Mouse (Mus musculus) CH12.LX (cell line): Measurements from ENCODE around the gene Krt24. TPM values are rescaled to one million over a fixed set of nuclear protein-coding genes. Genes with fewer than 3 reads are reported as not detected.
"Not testable (repeated sequence)": the region's sequence is repeated elsewhere in the genome, so short reads cannot be mapped to it uniquely, and the experiment has no call there.

Experiments used
- DNase-seq: peaks from one replicate; pipeline ENCODE4 v3.0.0-alpha.2; 2013; ENCODE audit errors: extremely low read depth
- H3K27ac ChIP-seq: 2 replicates; pipeline ENCODE4 v1.5.1; 2012; ENCODE audit warnings: low read depth, mild to moderate bottlenecking, control low read depth, moderate library complexity; ENCODE audit not compliant: insufficient read depth
- H3K27me3 ChIP-seq: replicated peaks from 2 replicates; pipeline ENCODE3; 2012; ENCODE audit warnings: inconsistent platforms
- H3K36me3 ChIP-seq, 2 experiments: replicated peaks in 1 of 2; 2 replicates each; pipeline versions ENCODE3 to v1.6.1; 2012; ENCODE audit warnings: inconsistent platforms in 1 of 2, low read length in 1 of 2, mild to moderate bottlenecking in 1 of 2, mixed read lengths in 1 of 2, moderate library complexity in 1 of 2; ENCODE audit not compliant: control insufficient read depth in 1 of 2, insufficient read depth in 1 of 2
- H3K4me1 ChIP-seq, 2 experiments: 2 replicates each; pipeline ENCODE4 v1.6.1; 2012; ENCODE audit warnings: inconsistent platforms in 1 of 2, moderate library complexity in 1 of 2; ENCODE audit not compliant: insufficient read depth in 2 of 2, control insufficient read depth in 1 of 2
- H3K4me2 ChIP-seq: 2 replicates; pipeline ENCODE4 v1.6.1; 2012; ENCODE audit warnings: low read depth, mild to moderate bottlenecking, control low read depth; ENCODE audit not compliant: poor library complexity, insufficient read depth, severe bottlenecking
- H3K4me3 ChIP-seq, 3 experiments: fragments of 150-350 bp in 1 of 3; sonication (generic) in 1 of 3; replicated peaks in 1 of 3; 2 replicates each; pipeline versions ENCODE3 to v1.5.1; 2011 to 2012; ENCODE audit warnings: low read depth in 2 of 3, low read length in 2 of 3, mild to moderate bottlenecking in 2 of 3, moderate library complexity in 2 of 3, control low read depth in 1 of 3, improper control_type of control experiment in 1 of 3, inconsistent platforms in 1 of 3, mixed read lengths in 1 of 3; ENCODE audit not compliant: poor library complexity in 1 of 3
- H3K79me2 ChIP-seq: replicated peaks from 2 replicates; pipeline ENCODE4 v1.6.1; 2012; ENCODE audit warnings: mild to moderate bottlenecking, moderate library complexity; ENCODE audit not compliant: control insufficient read depth, poor library complexity, insufficient read depth, severe bottlenecking; ENCODE audit errors: extremely low read depth
- H3K9ac ChIP-seq: 2 replicates; pipeline ENCODE4 v1.6.1; 2012; ENCODE audit warnings: low read depth, mild to moderate bottlenecking, control low read depth, moderate library complexity; ENCODE audit not compliant: insufficient read depth
- H3K9me3 ChIP-seq: replicated peaks from 2 replicates; pipeline ENCODE3; 2012; ENCODE audit warnings: low read length, inconsistent platforms, mixed read lengths
- BHLHE40 ChIP-seq: IDR thresholded peaks from 2 replicates; pipeline ENCODE4 v1.6.1; 2011; ENCODE audit warnings: mild to moderate bottlenecking, low read depth, low read length, improper control_type of control experiment
- CHD1 ChIP-seq: IDR thresholded peaks from 2 replicates; pipeline ENCODE4 v1.6.1; 2012; ENCODE audit warnings: low read depth, low read length, improper control_type of control experiment, inconsistent platforms
- CTCF ChIP-seq, 2 experiments: IDR thresholded peaks in 1 of 2; conservative IDR thresholded peaks in 1 of 2; 2 replicates each; pipeline ENCODE4 v1.5.1; 2011 to 2012; ENCODE audit warnings: low read depth in 2 of 2, low read length in 2 of 2, improper control_type of control experiment in 1 of 2, inconsistent platforms in 1 of 2, mild to moderate bottlenecking in 1 of 2, moderate library complexity in 1 of 2
- E2F4 ChIP-seq: IDR thresholded peaks from 2 replicates; pipeline ENCODE4 v1.6.1; 2011; ENCODE audit warnings: low read depth, low read length, improper control_type of control experiment; ENCODE audit not compliant: insufficient replicate concordance
- ELF1 ChIP-seq: IDR thresholded peaks from 2 replicates; pipeline ENCODE4 v1.6.1; 2014; ENCODE audit warnings: low read depth, mild to moderate bottlenecking, inconsistent platforms, low read length, improper control_type of control experiment
- EP300 ChIP-seq: IDR thresholded peaks from 2 replicates; pipeline ENCODE4 v1.6.1; 2011; ENCODE audit warnings: low read length, improper control_type of control experiment
- ETS1 ChIP-seq: conservative IDR thresholded peaks from 2 replicates; pipeline ENCODE4 v1.6.1; 2012; ENCODE audit warnings: low read depth, mild to moderate bottlenecking, inconsistent platforms, low read length, improper control_type of control experiment, moderate library complexity
- GABPA ChIP-seq: IDR thresholded peaks from 2 replicates; pipeline ENCODE4 v1.6.1; 2012; ENCODE audit warnings: low read depth, low read length, improper control_type of control experiment, inconsistent platforms; ENCODE audit not compliant: insufficient replicate concordance
- HCFC1 ChIP-seq: IDR thresholded peaks from 2 replicates; pipeline ENCODE4 v1.6.1; 2012; ENCODE audit warnings: low read depth, mild to moderate bottlenecking, inconsistent platforms, low read length, improper control_type of control experiment
- IRF4 ChIP-seq: IDR thresholded peaks from 2 replicates; pipeline ENCODE4 v1.6.1; 2014; ENCODE audit warnings: low read depth, mild to moderate bottlenecking, inconsistent platforms, low read length, improper control_type of control experiment
- JUN ChIP-seq: IDR thresholded peaks from 2 replicates; pipeline ENCODE4 v1.6.1; 2011; ENCODE audit warnings: low read depth, mild to moderate bottlenecking, low read length, improper control_type of control experiment, moderate library complexity; ENCODE audit not compliant: insufficient read depth
- JUND ChIP-seq: conservative IDR thresholded peaks from 2 replicates; pipeline ENCODE4 v1.6.1; 2011; ENCODE audit warnings: low read depth, low read length, improper control_type of control experiment
- MAX ChIP-seq: IDR thresholded peaks from 2 replicates; pipeline ENCODE4 v1.6.1; 2011; ENCODE audit warnings: low read length, improper control_type of control experiment
- MAZ ChIP-seq: IDR thresholded peaks from 2 replicates; pipeline ENCODE4 v1.6.1; 2012; ENCODE audit warnings: low read depth, mild to moderate bottlenecking, inconsistent platforms, low read length, improper control_type of control experiment, moderate library complexity
- MXI1 ChIP-seq: IDR thresholded peaks from 2 replicates; pipeline ENCODE4 v1.6.1; 2011; ENCODE audit warnings: mild to moderate bottlenecking, low read depth, low read length, improper control_type of control experiment
- MYC ChIP-seq: IDR thresholded peaks from 2 replicates; pipeline ENCODE4 v1.6.1; 2011; ENCODE audit warnings: low read depth, mild to moderate bottlenecking, improper control_type of control experiment, low read length
- NELFE ChIP-seq: IDR thresholded peaks from 2 replicates; pipeline ENCODE4 v1.6.1; 2011; ENCODE audit warnings: low read depth, low read length, improper control_type of control experiment
- NRF1 ChIP-seq: IDR thresholded peaks from 2 replicates; pipeline ENCODE4 v1.6.1; 2014; ENCODE audit warnings: low read depth, mild to moderate bottlenecking, inconsistent platforms, low read length, improper control_type of control experiment, moderate library complexity
- PAX5 ChIP-seq: IDR thresholded peaks from 2 replicates; pipeline ENCODE4 v1.6.1; 2012; ENCODE audit warnings: low read length, inconsistent platforms, mixed read lengths
- POLR2A ChIP-seq: IDR thresholded peaks from 2 replicates; pipeline ENCODE4 v1.6.1; 2011; ENCODE audit warnings: low read depth, mild to moderate bottlenecking, improper control_type of control experiment, low read length
- POLR2AphosphoS2 ChIP-seq: IDR thresholded peaks from 2 replicates; pipeline ENCODE4 v1.6.1; 2011; ENCODE audit warnings: low read depth, low read length, improper control_type of control experiment
- RAD21 ChIP-seq: IDR thresholded peaks from 2 replicates; pipeline ENCODE4 v1.6.1; 2011; ENCODE audit warnings: low read depth, mild to moderate bottlenecking, low read length, improper control_type of control experiment, moderate library complexity
- RCOR1 ChIP-seq: conservative IDR thresholded peaks from 2 replicates; pipeline ENCODE4 v1.6.1; 2012; ENCODE audit warnings: low read depth, mild to moderate bottlenecking, inconsistent platforms, low read length, improper control_type of control experiment
- SMC3 ChIP-seq: IDR thresholded peaks from 2 replicates; pipeline ENCODE4 v1.6.1; 2011; ENCODE audit warnings: low read depth, low read length, improper control_type of control experiment
- TBP ChIP-seq: conservative IDR thresholded peaks from 2 replicates; pipeline ENCODE4 v1.6.1; 2011; ENCODE audit warnings: low read depth, low read length, improper control_type of control experiment
- TCF12 ChIP-seq: IDR thresholded peaks from 2 replicates; pipeline ENCODE4 v1.6.1; 2014; ENCODE audit warnings: low read depth, mild to moderate bottlenecking, inconsistent platforms, low read length, improper control_type of control experiment
- UBTF ChIP-seq: IDR thresholded peaks from 2 replicates; pipeline ENCODE4 v1.6.1; 2012; ENCODE audit warnings: low read depth, mild to moderate bottlenecking, inconsistent platforms, low read length, improper control_type of control experiment, moderate library complexity
- ZC3H11A ChIP-seq: IDR thresholded peaks from 2 replicates; pipeline ENCODE4 v1.6.1; 2012; ENCODE audit warnings: low read depth, mild to moderate bottlenecking, inconsistent platforms, low read length, improper control_type of control experiment
- ZKSCAN1 ChIP-seq: IDR thresholded peaks from 2 replicates; pipeline ENCODE4 v1.6.1; 2012; ENCODE audit warnings: low read depth, inconsistent platforms, low read length, improper control_type of control experiment, borderline replicate concordance
- ZMIZ1 ChIP-seq: IDR thresholded peaks from 2 replicates; pipeline ENCODE4 v1.6.1; 2012; ENCODE audit warnings: low read depth, mild to moderate bottlenecking, inconsistent platforms, low read length, improper control_type of control experiment
- ZNF384 ChIP-seq: IDR thresholded peaks from 2 replicates; pipeline ENCODE4 v1.6.1; 2012; ENCODE audit warnings: low read depth, low read length, improper control_type of control experiment, inconsistent platforms
- dilution Hi-C: fragments of 300-500 bp; cut with MboI; formaldehyde crosslinking; loops from 2 replicates; pipeline ENCODE4 v1.14.3; 2020; ENCODE audit warnings: low sequenced_read_pairs; ENCODE audit not compliant: extremely low pct_unique_long_range_greater_than_20kb, extremely low pct_ligation_motif_present
- in situ Hi-C: fragments of 300-500 bp; cut with MboI; formaldehyde crosslinking; loops from 3 replicates; pipeline ENCODE4 v1.14.3; 2019; ENCODE audit warnings: low sequenced_read_pairs, low pct_ligation_motif_present, low pct_unique_long_range_greater_than_20kb, mixed read lengths
- polyA plus RNA-seq: library from polyadenylated mRNA; unstranded; fragments of >175 nt; gene quantifications from 2 replicates; pipeline ENCODE4 v1.2.1, GENCODE M21; 2012; ENCODE audit warnings: low read depth; ENCODE audit not compliant: insufficient read length
- total RNA-seq, 2 experiments: library from RNA; depleted of rRNA; stranded (reverse); fragments of 300-350 nt in 1 of 2; fragments of >200 nt in 1 of 2; gene quantifications; 2 replicates each; pipeline ENCODE4 v1.2.3; 2012 to 2014

Gene Krt24
- total and polyA plus RNA-seq, 3 experiments: not detected

GRCm38 (mm10) chr11:99244519-99244918, 40.5 kb downstream of the Krt24 start:
- H3K9me3 ChIP-seq, H3K79me2 ChIP-seq, dilution Hi-C loops, H3K27me3 ChIP-seq, H3K27ac ChIP-seq: not testable (repeated sequence)
- TF ChIP-seq CTCF (conservative IDR thresholded peaks at IDR 0.05 in 1 of 2, IDR thresholded peaks at IDR 0.05 in 1 of 2; ENCODE audit: low read depth in 2 of 2, low read length in 2 of 2) (peak; percentile 16 to 60; a peak in 2 of 4 replicates), RAD21 (peak; percentile 6), MYC (peak; percentile 55), JUND (0 out of 2 replicates have a peak, but pooled peaks have one; percentile 4), SMC3 (peak; percentile 43)
- Histone ChIP-seq H3K4me1 (peaks cover 17 to 33% of the 10 kb centered on the region in 2 experiments), H3K36me3 (peaks cover 4 to 14% of the 10 kb centered on the region in 2 experiments), H3K9ac (0 out of 2 replicates have a peak overlapping the region, but pooled peaks have one; percentile 11), H3K4me2 (peak overlapping the region; percentile 65; the same call in 1 of the 2 replicates), H3K4me3 (peak overlapping the region in 1 of 3 experiments; percentile 65)
- in situ Hi-C loops: loop anchor here (5.0 to 10.0 kb wide), 2 partner anchors 47 to 90 kb away; partner anchors contain the start of gene Ccr7
- DNase-seq: peak; percentile 17

GRCm38 (mm10) chr11:99243820-99244374, 41.2 kb downstream of the Krt24 start, which contains the start of gene Krt222:
Krt222 (minus strand) TSS chr11:99244085.
- peaks cover 17 to 31% of the 10 kb centered on the region in 2 experiments for H3K4me1 ChIP-seq
- H3K9ac ChIP-seq: peak within 1 kb of the TSS; percentile 75
- dilution Hi-C loops: no loop called here
- peak; percentile 96 for DNase-seq
- no peaks in the 10 kb centered on the region for H3K9me3 ChIP-seq
- H3K79me2 ChIP-seq: peaks cover 6% of the 10 kb centered on the region; the same call in 1 of the 2 replicates
- H3K27ac ChIP-seq: peak within 1 kb of the TSS; percentile 78
- peak within 1 kb of the TSS; percentile 65 to 84 (median 78) for H3K4me3 ChIP-seq
- H3K36me3 ChIP-seq: peaks cover 7 to 17% of the 10 kb centered on the region in 2 experiments
- in situ Hi-C loops: loop anchor here (5.0 to 10.0 kb wide), 2 partner anchors 47 to 89 kb away; partner anchors contain the start of gene Ccr7
- no peaks in the 10 kb centered on the region for H3K27me3 ChIP-seq
- H3K4me2 ChIP-seq: peak within 1 kb of the TSS; percentile 65; the same call in 1 of the 2 replicates
- TF ChIP-seq TBP (peak; percentile 55; the same call in 1 of the 2 replicates), ETS1 (peak; percentile 93), ZC3H11A (no peak), TCF12 (peak; percentile 63; the same call in 1 of the 2 replicates), BHLHE40 (peak; percentile 74), MAX (no peak), CTCF (conservative IDR thresholded peaks at IDR 0.05 in 1 of 2, IDR thresholded peaks at IDR 0.05 in 1 of 2; ENCODE audit: low read depth in 2 of 2, low read length in 2 of 2) (no peak), EP300 (peak; percentile 59; the same call in 1 of the 2 replicates), JUN (0 out of 2 replicates have a peak, but pooled peaks have one; percentile 1), GABPA (no peak), ZNF384 (no peak), IRF4 (peak; percentile 76), ELF1 (peak; percentile 80), MXI1 (peak; percentile 47; the same call in 1 of the 2 replicates), POLR2AphosphoS2 (no peak), PAX5 (no peak), CHD1 (no peak), RCOR1 (no peak), ZMIZ1 (no peak; the same call in 1 of the 2 replicates), MAZ (no peak), E2F4 (no peak), ZKSCAN1 (no peak), POLR2A (peak; percentile 81), NELFE (peak; percentile 75), HCFC1 (no peak), MYC (no peak; the same call in 1 of the 2 replicates), UBTF (no peak), NRF1 (0 out of 2 replicates have a peak, but pooled peaks have one; percentile 6)
